Mouse (Mus musculus) large intestine, adult 2 months (tissue): ENCODE results near the gene Stxbp3. TPM values are rescaled to one million over a fixed set of nuclear protein-coding genes. Genes with fewer than 3 reads are reported as not detected.
A peak's percentile ranks its signal among the peaks of the same experiment; 100 is the strongest.

Source experiments
- DNase-seq: peaks from one replicate; pipeline ENCODE4 v3.0.0-alpha.2; 2012; ENCODE audit warnings: low read depth, low spot score
- WGBS: fragments of 180-500 bp; shearing (Covaris S2); methylation state at CpG from one replicate; pipeline ENCODE4 v1.1.7; 2018; 5-methylcytosine and 5-hydroxymethylcytosine counted together
- polyA plus RNA-seq: library from polyadenylated mRNA; depleted of rRNA; stranded (reverse); fragments of >200 nt; gene quantifications from 2 replicates; pipeline ENCODE4 v1.2.3, GENCODE M21; 2012

Stxbp3 gene
- polyA plus RNA-seq, 1 experiment, result 12.2 TPM

GRCm38 (mm10) chr3:108772811-108773210 lies 67.5 kb downstream of the Stxbp3 start:
- 77% methylated on average over 3 of the region's 3 CpGs for WGBS
- no peak for DNase-seq

GRCm38 (mm10) chr3:108772211-108772610 lies 68.1 kb downstream of the Stxbp3 start:
- 87% methylated on average over 13 of the region's 13 CpGs for WGBS
- DNase-seq, result no peak

- 9% methylated on average over 6 of the region's 6 CpGs for WGBS
- DNase-seq, result peak; percentile 61
Observed at GRCm38 (mm10) chr3:108770725-108771368, 69.5 kb downstream of the Stxbp3 start.

GRCm38 (mm10) chr3:108769547-108769946 lies 70.8 kb downstream of the Stxbp3 start:
- DNase-seq, result peak; percentile 56
- 28% methylated on average over 6 of the region's 6 CpGs for WGBS

GRCm38 (mm10) chr3:108767416-108767815 lies 72.9 kb downstream of the Stxbp3 start:
- no peak for DNase-seq
- WGBS, result 59% methylated on average over 10 of the region's 10 CpGs

GRCm38 (mm10) chr3:108766943-108767342 lies 73.4 kb downstream of the Stxbp3 start:
- 80% methylated on average over 7 of the region's 7 CpGs for WGBS
- DNase-seq, result no peak

- DNase-seq, result no peak
- WGBS, result 94% methylated on average over 7 of the region's 7 CpGs
Observed at GRCm38 (mm10) chr3:108765476-108765875, 74.8 kb downstream of the Stxbp3 start.

- WGBS, result 46% methylated on average over 7 of the region's 7 CpGs
- no peak for DNase-seq
Observed at GRCm38 (mm10) chr3:108764976-108765375, 75.3 kb downstream of the Stxbp3 start.

GRCm38 (mm10) chr3:108763691-108764090 lies 76.6 kb downstream of the Stxbp3 start:
- 25% methylated on average over 2 of the region's 2 CpGs for WGBS
- DNase-seq, result no peak

GRCm38 (mm10) chr3:108762597-108763111 lies 77.7 kb downstream of the Stxbp3 start:
- WGBS, result 61% methylated on average over 7 of the region's 7 CpGs
- DNase-seq, result no peak

GRCm38 (mm10) chr3:108759566-108760420 lies 80.5 kb downstream of the Stxbp3 start:
- WGBS, result 51% methylated on average over 11 of the region's 11 CpGs

GRCm38 (mm10) chr3:108757570-108757969 lies 82.8 kb downstream of the Stxbp3 start:
- WGBS, result 43% methylated on average over 9 of the region's 9 CpGs
- DNase-seq, result no peak

More at GRCm38 (mm10) chr3:108759566-108760420, 80.5 kb downstream of the Stxbp3 start:
- no peak for DNase-seq

GRCm38 (mm10) chr3:108756131-108756530 lies 84.2 kb downstream of the Stxbp3 start:
- 86% methylated on average over 1 of the region's 1 CpGs for WGBS
- DNase-seq, result no peak

GRCm38 (mm10) chr3:108755542-108755941 lies 84.8 kb downstream of the Stxbp3 start:
- DNase-seq, result no peak
- 84% methylated on average over 2 of the region's 2 CpGs for WGBS

- 19% methylated on average over 1 of the region's 1 CpGs for WGBS
- no peak for DNase-seq
Observed at GRCm38 (mm10) chr3:108754541-108754940, 85.8 kb downstream of the Stxbp3 start.

GRCm38 (mm10) chr3:108751691-108752090 lies 88.6 kb downstream of the Stxbp3 start:
- 84% methylated on average over 6 of the region's 6 CpGs for WGBS
- DNase-seq, result no peak

- WGBS, result 62% methylated on average over 6 of the region's 6 CpGs
- no peak for DNase-seq
Observed at GRCm38 (mm10) chr3:108751061-108751460, 89.3 kb downstream of the Stxbp3 start.

- DNase-seq, result no peak
- WGBS, result 93% methylated on average over 4 of the region's 4 CpGs
Observed at GRCm38 (mm10) chr3:108744060-108744459, 96.3 kb downstream of the Stxbp3 start.
